Mouse (Mus musculus): ENCODE results near the gene Vegfd.

DNA sequence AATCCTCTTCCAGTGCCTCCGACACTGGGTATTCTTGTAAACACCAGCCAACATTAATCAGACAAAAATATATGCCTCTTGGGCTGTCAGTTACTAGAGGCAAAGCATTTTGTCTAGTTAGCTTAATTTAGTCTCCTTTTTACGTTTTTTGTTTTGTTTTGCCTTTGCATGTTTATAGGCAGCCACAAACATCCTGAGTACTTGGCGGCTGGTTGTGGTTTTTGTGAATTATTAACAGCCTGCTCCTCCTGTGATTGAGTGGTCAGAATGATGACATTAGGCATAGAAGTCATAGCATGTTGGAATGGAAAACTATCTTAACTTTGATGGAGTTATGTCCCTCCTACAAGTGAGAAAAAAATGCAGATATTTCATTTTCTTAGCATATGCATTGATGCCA, 2.6 kb upstream of the Vegfd start:
- TF ChIP-seq POLR2A (IDR thresholded peaks at IDR 0.05; ENCODE audit: control insufficient read depth in 1 of 2, insufficient read depth in 1 of 2, low read depth in 1 of 2, low read length in 2 of 2, poor library complexity in 1 of 2) (no peak), MAZ (IDR thresholded peaks at IDR 0.05; ENCODE audit: low read depth, low read length) (no peak), MAFK (IDR thresholded peaks at IDR 0.05; ENCODE audit: borderline replicate concordance, low read depth, low read length) (no peak), EP300 (IDR thresholded peaks at IDR 0.05; ENCODE audit: low read depth in 1 of 2, low read length in 2 of 2) (no peak), TCF12 (IDR thresholded peaks at IDR 0.05; ENCODE audit: low read depth, low read length) (no peak)
